Mouse (Mus musculus): ENCODE data around the gene Naa35.

GRCm38 (mm10) chr13:59676316-59677229 is 91.5 kb downstream of the Naa35 start:
- TF ChIP-seq CTCF (IDR thresholded peaks at IDR 0.05; ENCODE audit: low read depth) (no peak), EP300 (IDR thresholded peaks at IDR 0.05; ENCODE audit: low read depth) (no peak)

Measured in liver, postnatal 0 days (tissue).